Mouse (Mus musculus): Measurements from ENCODE around the gene Fam167b. TPM values are rescaled to one million over a fixed set of nuclear protein-coding genes. Genes with fewer than 3 reads are reported as not detected.

Fam167b gene
- polyA plus RNA-seq, 1 experiment from 2014 or later, result 15.0 TPM

DNA sequence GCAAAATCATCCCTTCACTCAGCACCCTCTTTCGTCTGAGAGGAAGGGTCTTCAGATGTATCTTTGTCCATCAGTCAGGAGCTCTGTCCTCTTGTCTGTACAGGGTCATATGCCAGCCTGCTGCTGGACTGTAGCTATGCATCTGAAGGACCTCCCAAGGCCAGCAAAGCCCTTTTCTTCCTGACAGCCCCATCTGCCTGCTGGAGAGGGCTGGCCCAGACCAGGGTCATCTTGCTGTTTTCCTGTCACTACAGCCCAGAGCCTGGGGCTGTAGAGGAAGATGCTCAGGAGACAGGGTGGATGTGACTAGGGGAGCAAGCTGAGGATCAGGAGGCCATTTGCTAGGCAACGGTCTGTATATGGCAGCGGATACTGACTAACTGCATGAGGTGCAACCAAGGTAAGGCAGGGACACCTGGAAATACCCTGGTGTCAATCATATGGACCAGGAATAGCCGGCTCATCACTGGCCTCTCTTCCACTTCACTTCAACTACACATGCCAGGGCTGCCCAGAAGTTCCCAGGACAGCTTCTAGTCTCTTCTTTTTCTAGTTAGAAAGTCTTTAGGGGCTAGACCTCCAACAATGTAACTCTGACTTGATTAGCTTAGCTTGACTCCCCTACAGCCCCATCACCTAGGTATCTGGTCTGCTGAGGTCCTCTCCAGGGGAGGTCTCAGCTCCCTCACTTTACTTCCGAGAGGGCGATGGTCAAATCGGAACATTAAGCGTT lies 44.6 kb upstream of the Fam167b start:
- peak overlapping the region; percentile 93 for H3K4me2 ChIP-seq (ENCODE audit: low read depth, low read length)
- ATAC-seq, result no peak
- peaks cover 16% of the 10 kb centered on the region for H3K36me3 ChIP-seq (replicated peaks; ENCODE audit: insufficient read depth, low read length)
- TF ChIP-seq EP300 (IDR thresholded peaks at IDR 0.05; ENCODE audit: low read depth), result no peak
- TF ChIP-seq CTCF (IDR thresholded peaks at IDR 0.05; ENCODE audit: low read depth), result no peak
- WGBS (ENCODE audit: insufficient replicate concordance), result 24% methylated on average over 8 of the region's 8 CpGs
- H3K4me3 ChIP-seq (ENCODE audit: low read depth, low read length), result peak overlapping the region; percentile 66
- H3K9me3 ChIP-seq (ENCODE audit: low read length), result no peaks in the 10 kb centered on the region
- peak overlapping the region; percentile 94 for H3K27ac ChIP-seq (ENCODE audit: low read depth)
- peaks cover 33% of the 10 kb centered on the region for H3K4me1 ChIP-seq (ENCODE audit: insufficient read depth)
- H3K9ac ChIP-seq (replicated peaks), result peak overlapping the region; percentile 84
- no peaks in the 10 kb centered on the region for H3K27me3 ChIP-seq (ENCODE audit: insufficient read depth, low read length)
- no peak for DNase-seq

GRCm38 (mm10) chr4:129622120-129622802 lies 43.9 kb upstream of the Fam167b start:
- 85% methylated on average over 11 of the region's 11 CpGs for WGBS (ENCODE audit: insufficient replicate concordance)

GRCm38 (mm10) chr4:129621283-129621841 lies 43.0 kb upstream of the Fam167b start:
- Histone ChIP-seq H3K9me3 (ENCODE audit: low read length) (no peaks in the 10 kb centered on the region), H3K27me3 (ENCODE audit: insufficient read depth, low read length) (no peaks in the 10 kb centered on the region), H3K4me2 (ENCODE audit: low read depth, low read length) (no peak overlapping the region), H3K27ac (ENCODE audit: low read depth) (no peak overlapping the region), H3K36me3 (replicated peaks; ENCODE audit: insufficient read depth, low read length) (peaks cover 2% of the 10 kb centered on the region; the same call in 1 of the 2 replicates), H3K9ac (replicated peaks) (no peak overlapping the region), H3K4me1 (ENCODE audit: insufficient read depth) (peaks cover 34% of the 10 kb centered on the region), H3K4me3 (ENCODE audit: low read depth, low read length) (no peak overlapping the region)
- DNase-seq, result no peak
- WGBS (ENCODE audit: insufficient replicate concordance), result 76% methylated on average over 8 of the region's 8 CpGs
- TF ChIP-seq EP300 (IDR thresholded peaks at IDR 0.05; ENCODE audit: low read depth) (no peak), CTCF (IDR thresholded peaks at IDR 0.05; ENCODE audit: low read depth) (no peak)
- no peak for ATAC-seq

More at GRCm38 (mm10) chr4:129622120-129622802, 43.9 kb upstream of the Fam167b start:
- 0 out of 2 replicates have a peak, but pooled peaks cover 10% of the 10 kb centered on the region for H3K36me3 ChIP-seq (replicated peaks; ENCODE audit: insufficient read depth, low read length)
- H3K4me3 ChIP-seq (ENCODE audit: low read depth, low read length), result 0 out of 2 replicates have a peak overlapping the region, but pooled peaks have one; percentile 66
- H3K4me2 ChIP-seq (ENCODE audit: low read depth, low read length), result peak overlapping the region; percentile 93; the same call in 1 of the 2 replicates
- H3K4me1 ChIP-seq (ENCODE audit: insufficient read depth), result peaks cover 34% of the 10 kb centered on the region
- ATAC-seq (no peak), DNase-seq (no peak)
- H3K9me3 ChIP-seq (ENCODE audit: low read length), result no peaks in the 10 kb centered on the region
- H3K27me3 ChIP-seq (ENCODE audit: insufficient read depth, low read length), result no peaks in the 10 kb centered on the region
- no peak overlapping the region for H3K9ac ChIP-seq (replicated peaks)
- H3K27ac ChIP-seq (ENCODE audit: low read depth), result no peak overlapping the region
- TF ChIP-seq EP300 (IDR thresholded peaks at IDR 0.05; ENCODE audit: low read depth) (no peak), CTCF (IDR thresholded peaks at IDR 0.05; ENCODE audit: low read depth) (no peak)

GRCm38 (mm10) chr4:129620419-129621282 lies 42.3 kb upstream of the Fam167b start:
- H3K27me3 ChIP-seq (ENCODE audit: insufficient read depth, low read length), result no peaks in the 10 kb centered on the region
- no peak overlapping the region for H3K4me3 ChIP-seq (ENCODE audit: low read depth, low read length)
- DNase-seq (peak; percentile 12), ATAC-seq (no peak)
- no peak overlapping the region for H3K4me2 ChIP-seq (ENCODE audit: low read depth, low read length)
- peaks cover 2% of the 10 kb centered on the region; the same call in 1 of the 2 replicates for H3K36me3 ChIP-seq (replicated peaks; ENCODE audit: insufficient read depth, low read length)
- no peaks in the 10 kb centered on the region for H3K9me3 ChIP-seq (ENCODE audit: low read length)
- 85% methylated on average over 11 of the region's 11 CpGs for WGBS (ENCODE audit: insufficient replicate concordance)
- no peak for TF ChIP-seq CTCF (IDR thresholded peaks at IDR 0.05; ENCODE audit: low read depth)
- TF ChIP-seq EP300 (IDR thresholded peaks at IDR 0.05; ENCODE audit: low read depth), result no peak
- peaks cover 32% of the 10 kb centered on the region for H3K4me1 ChIP-seq (ENCODE audit: insufficient read depth)
- peak overlapping the region; percentile 11; the same call in 1 of the 2 replicates for H3K27ac ChIP-seq (ENCODE audit: low read depth)
- no peak overlapping the region for H3K9ac ChIP-seq (replicated peaks)

GRCm38 (mm10) chr4:129618786-129619691 lies 40.7 kb upstream of the Fam167b start, which contains the start of gene Iqcc:
Gene Iqcc (minus strand): TSS chr4:129619099.
- Histone ChIP-seq H3K4me3 (ENCODE audit: low read depth, low read length) (peak within 1 kb of the TSS; percentile 75), H3K9ac (replicated peaks) (peak within 1 kb of the TSS; percentile 78), H3K4me2 (ENCODE audit: low read depth, low read length) (peak within 1 kb of the TSS; percentile 98), H3K27ac (ENCODE audit: low read depth) (peak within 1 kb of the TSS; percentile 77), H3K36me3 (replicated peaks; ENCODE audit: insufficient read depth, low read length) (peaks cover 2% of the 10 kb centered on the region; the same call in 1 of the 2 replicates), H3K9me3 (ENCODE audit: low read length) (no peaks in the 10 kb centered on the region), H3K4me1 (ENCODE audit: insufficient read depth) (peaks cover 20% of the 10 kb centered on the region), H3K27me3 (ENCODE audit: insufficient read depth, low read length) (no peaks in the 10 kb centered on the region)
- WGBS (ENCODE audit: insufficient replicate concordance), result 4% methylated on average over 43 of the region's 44 CpGs
- DNase-seq (peak; percentile 94), ATAC-seq (peak; percentile 91)
- TF ChIP-seq EP300 (IDR thresholded peaks at IDR 0.05; ENCODE audit: low read depth), result no peak
- TF ChIP-seq CTCF (IDR thresholded peaks at IDR 0.05; ENCODE audit: low read depth), result peak; percentile 49

Data from liver, postnatal 0 days (tissue).